Mouse (Mus musculus): ENCODE measurements around the gene Gm3298.
"Not testable (repeated sequence)": the region's sequence is repeated elsewhere in the genome, so short reads cannot be mapped to it uniquely, and the experiment has no call there.

The Gm3298 gene

GRCm38 (mm10) chr14:5015591-5015990 lies at the start of gene Gm3298:
Gm3298 (plus strand) TSS chr14:5015891.
- DNase-seq (ENCODE audit: low spot score) = not testable (repeated sequence)

GRCm38 (mm10) chr14:4983635-4984034 lies 32.1 kb upstream of the Gm3298 start, which contains the start of gene Gm8297:
Gm8297 (plus strand) TSS chr14:4983935.
- not testable (repeated sequence) for DNase-seq (ENCODE audit: low spot score)

- DNase-seq (ENCODE audit: low spot score) = not testable (repeated sequence)
These were observed 34.6 kb downstream of the Gm3298 start, which contains the start of gene 4930555G01Rik for GRCm38 (mm10) chr14:5050329-5050728. 4930555G01Rik (plus strand) TSS chr14:5050629.
